ENCODE assay signal across 29 mouse cellular contexts in genomic region chr14:90905270-90905669, GRCm38 (mm10).
"Had no signal": no experiment of that assay in that cellular context is flagged by ENCODE, and none has a peak within 500 bp of the region (broad histone marks: within the 10 kb centered on the region; RNA-seq: fewer than 3 reads in every experiment).

No protein-coding gene starts in this region.

- H3K9ac ChIP-seq: embryonic facial prominence, embryonic 12.5 days; embryonic facial prominence, embryonic 13.5 days; embryonic facial prominence, embryonic 15.5 days; forebrain, embryonic 12.5 days; forebrain, embryonic 13.5 days; forebrain, embryonic 15.5 days; forebrain, postnatal 0 days had no signal

- DNase-seq: cerebellum, adult 2 months; cerebellum, adult 8-10 months; cerebellum, adult 9-10 months; cerebellum, adult 9-11 months; cerebellum, postnatal 10 days; cerebellum, postnatal 14 days; cerebellum, postnatal 25 days; cerebellum, postnatal 36 days; embryo, embryonic 11 days; forebrain, postnatal 0 days; gastrocnemius, adult 2 months; gastrocnemius, postnatal 10 days; gastrocnemius, postnatal 14 days; gastrocnemius, postnatal 25 days; gastrocnemius, postnatal 36 days; heart, adult 11 months; heart, adult 18-20 months; heart, adult 2 months had no signal

- H3K27me3 ChIP-seq: embryonic facial prominence, embryonic 12.5 days; embryonic facial prominence, embryonic 13.5 days; embryonic facial prominence, embryonic 15.5 days; forebrain, embryonic 12.5 days; forebrain, embryonic 13.5 days; forebrain, embryonic 15.5 days had no signal

- H3K27ac ChIP-seq: embryonic facial prominence, embryonic 10.5 days; embryonic facial prominence, embryonic 12.5 days; embryonic facial prominence, embryonic 13.5 days; embryonic facial prominence, embryonic 15.5 days; forebrain, embryonic 10.5 days; forebrain, embryonic 12.5 days; forebrain, embryonic 13.5 days; forebrain, embryonic 15.5 days; gastrocnemius, adult 2 months; heart, adult 2 months had no signal

- H3K9me3 ChIP-seq: embryonic facial prominence, embryonic 10.5 days; embryonic facial prominence, embryonic 12.5 days; embryonic facial prominence, embryonic 13.5 days; embryonic facial prominence, embryonic 15.5 days; forebrain, embryonic 10.5 days; forebrain, embryonic 12.5 days; forebrain, embryonic 13.5 days; forebrain, embryonic 15.5 days had no signal

- H3K4me3 ChIP-seq: embryonic facial prominence, embryonic 10.5 days; embryonic facial prominence, embryonic 12.5 days; embryonic facial prominence, embryonic 13.5 days; embryonic facial prominence, embryonic 15.5 days; erythroblast, embryonic 14.5 days; forebrain, embryonic 10.5 days; forebrain, embryonic 12.5 days; forebrain, embryonic 13.5 days; forebrain, embryonic 15.5 days; gastrocnemius, adult 2 months; heart, adult 2 months had no signal

- ATAC-seq: forebrain, embryonic 13.5 days; forebrain, embryonic 14.5 days; forebrain, embryonic 15.5 days; forebrain, embryonic 16.5 days; forebrain, postnatal 0 days had no signal

- H3K4me1 ChIP-seq: embryonic facial prominence, embryonic 10.5 days; embryonic facial prominence, embryonic 12.5 days; embryonic facial prominence, embryonic 13.5 days; embryonic facial prominence, embryonic 15.5 days; forebrain, embryonic 10.5 days; forebrain, embryonic 12.5 days; forebrain, embryonic 13.5 days; forebrain, embryonic 15.5 days had no signal

- H3K4me2 ChIP-seq: embryonic facial prominence, embryonic 12.5 days; embryonic facial prominence, embryonic 13.5 days; embryonic facial prominence, embryonic 15.5 days; forebrain, embryonic 12.5 days; forebrain, embryonic 13.5 days; forebrain, embryonic 15.5 days had no signal

- H3K36me3 ChIP-seq: embryonic facial prominence, embryonic 10.5 days; embryonic facial prominence, embryonic 12.5 days; embryonic facial prominence, embryonic 13.5 days; embryonic facial prominence, embryonic 15.5 days; forebrain, embryonic 10.5 days; forebrain, embryonic 12.5 days; forebrain, embryonic 15.5 days had no signal
